28 mouse cellular contexts compared by ENCODE assay signal in genomic region chr4:133028875-133029274, GRCm38 (mm10). TPM values are rescaled to one million over a fixed set of nuclear protein-coding genes. Genes with fewer than 3 reads are reported as not detected.
DNase-seq lines count a peak whose midpoint lies in the region; ATAC-seq and TF ChIP-seq lines count a peak whose summit lies in the region.
"Had no signal": no experiment of that assay in that cellular context is flagged by ENCODE, and none has a peak within 500 bp of the region (broad histone marks: within the 10 kb centered on the region; RNA-seq: fewer than 3 reads in every experiment).

No protein-coding gene starts in this region.

- H3K4me2 ChIP-seq in hindbrain, embryonic 11.5 days (replicated peaks; ENCODE audit: low read depth, low read length): no peak overlapping the region
- H3K4me2 ChIP-seq: embryonic facial prominence, embryonic 13.5 days; embryonic facial prominence, embryonic 15.5 days; forebrain, embryonic 12.5 days had no signal

- 0 out of 2 replicates have a peak overlapping the region, but pooled peaks have one; percentile 3 for H3K27ac ChIP-seq in hindbrain, embryonic 10.5 days
- no peak overlapping the region for H3K27ac ChIP-seq in hindbrain, embryonic 11.5 days (ENCODE audit: low read depth, low read length)
- H3K27ac ChIP-seq in liver, adult 2 months (replicated peaks; ENCODE audit: insufficient read depth, low read depth, low read length): no peak overlapping the region
- H3K27ac ChIP-seq in brown adipose tissue, adult 24 weeks (replicated peaks; ENCODE audit: low read depth, low read length): peak overlapping the region; percentile 26; the same call in 1 of the 2 replicates
- H3K27ac ChIP-seq: embryonic facial prominence, embryonic 13.5 days; embryonic facial prominence, embryonic 15.5 days; forebrain, embryonic 10.5 days; forebrain, embryonic 12.5 days had no signal

- H3K79me2 ChIP-seq in liver, adult 2 months (ENCODE audit: control insufficient read depth, insufficient read depth, low read length): peaks cover 34% of the 10 kb centered on the region

- no peak for ATAC-seq in hindbrain, embryonic 11.5 days (ENCODE audit: low FRiP score)
- ATAC-seq: activated CD4-positive, CD25-positive, alpha-beta regulatory T cell, adult 4 months; CD4-positive, CD25-positive, alpha-beta regulatory T cell, adult 4 months; forebrain, embryonic 14.5 days; forebrain, embryonic 16.5 days; Patski had no signal

- no peak for TF ChIP-seq POLR2A in liver, adult 2 months (IDR thresholded peaks at IDR 0.05; ENCODE audit: extremely low read depth, insufficient read depth, low read length)

- no peaks in the 10 kb centered on the region for H3K9me3 ChIP-seq in hindbrain, embryonic 10.5 days
- H3K9me3 ChIP-seq in hindbrain, embryonic 11.5 days (ENCODE audit: control insufficient read depth, low read length): no peaks in the 10 kb centered on the region
- H3K9me3 ChIP-seq: embryonic facial prominence, embryonic 13.5 days; embryonic facial prominence, embryonic 15.5 days; forebrain, embryonic 10.5 days; forebrain, embryonic 12.5 days; G1E had no signal

- H3K4me1 ChIP-seq in hindbrain, embryonic 10.5 days (replicated peaks): peaks cover 69% of the 10 kb centered on the region
- peaks cover 18% of the 10 kb centered on the region for H3K4me1 ChIP-seq in hindbrain, embryonic 11.5 days (replicated peaks; ENCODE audit: control insufficient read depth, insufficient read depth, low read length)
- H3K4me1 ChIP-seq in liver, adult 2 months (ENCODE audit: control insufficient read depth, insufficient read depth, low read length): peaks cover 8% of the 10 kb centered on the region
- peaks cover 22% of the 10 kb centered on the region for H3K4me1 ChIP-seq in brown adipose tissue, adult 24 weeks (ENCODE audit: control insufficient read depth, insufficient read depth, insufficient read length, low read length)

- no peak overlapping the region for H3K9ac ChIP-seq in hindbrain, embryonic 11.5 days (ENCODE audit: low read depth, low read length)
- H3K9ac ChIP-seq in liver, adult 2 months (ENCODE audit: low read depth, low read length): no peak overlapping the region
- H3K9ac ChIP-seq: embryonic facial prominence, embryonic 13.5 days; embryonic facial prominence, embryonic 15.5 days; forebrain, embryonic 12.5 days had no signal

- TF ChIP-seq CTCF in liver, adult 2 months (IDR thresholded peaks at IDR 0.05; ENCODE audit: low read depth, low read length): no peak

- DNase-seq in adrenal gland, postnatal 14 days: peak; percentile 19
- no peak for DNase-seq in adrenal gland, adult 2 months
- DNase-seq in hindbrain, embryonic 10.5 days (ENCODE audit: low spot score): no peak
- no peak for DNase-seq in hindbrain, embryonic 11.5 days (ENCODE audit: low spot score)
- peak; percentile 79 for DNase-seq in liver, adult 2 months (ENCODE audit: extremely low read depth, low read depth, low spot score)
- DNase-seq in liver: no peak
- no peak for DNase-seq in lung, postnatal 10 days
- DNase-seq: adrenal gland, postnatal 10 days; B cell, adult 2 months; cerebellum, adult 11 months; cerebellum, adult 8-10 months; cerebellum, adult 9-11 months; cerebellum, postnatal 14 days; cerebellum, postnatal 36 days; embryo, embryonic 11 days had no signal

- H3K4me3 ChIP-seq in hindbrain, embryonic 10.5 days: no peak overlapping the region
- no peak overlapping the region for H3K4me3 ChIP-seq in hindbrain, embryonic 11.5 days (ENCODE audit: low read depth, low read length)
- H3K4me3 ChIP-seq in liver, adult 2 months (ENCODE audit: insufficient read depth, low read depth, low read length): no peak overlapping the region
- H3K4me3 ChIP-seq in brown adipose tissue, adult 24 weeks (ENCODE audit: insufficient read depth, low read depth, low read length): no peak overlapping the region
- H3K4me3 ChIP-seq: embryonic facial prominence, embryonic 13.5 days; embryonic facial prominence, embryonic 15.5 days; erythroblast, embryonic 14.5 days; forebrain, embryonic 10.5 days; forebrain, embryonic 12.5 days had no signal

- no peaks in the 10 kb centered on the region for H3K27me3 ChIP-seq in hindbrain, embryonic 10.5 days (ENCODE audit: insufficient read depth, poor library complexity, severe bottlenecking)
- no peaks in the 10 kb centered on the region for H3K27me3 ChIP-seq in hindbrain, embryonic 11.5 days (ENCODE audit: control insufficient read depth, insufficient read depth, low read length)
- H3K27me3 ChIP-seq in liver, adult 2 months (ENCODE audit: control insufficient read depth, insufficient read depth, low read length): no peaks in the 10 kb centered on the region
- H3K27me3 ChIP-seq: CH12.LX; embryonic facial prominence, embryonic 13.5 days; embryonic facial prominence, embryonic 15.5 days; forebrain, embryonic 12.5 days; Patski had no signal

- 78% methylated on average over 6 of the region's 6 CpGs for WGBS in hindbrain, embryonic 10.5 days
- WGBS in hindbrain, embryonic 11.5 days: 79% methylated on average over 6 of the region's 6 CpGs
- 36% methylated on average over 6 of the region's 6 CpGs for WGBS in liver, adult 2 months

- H3K36me3 ChIP-seq in hindbrain, embryonic 10.5 days: peaks cover 48% of the 10 kb centered on the region
- H3K36me3 ChIP-seq in hindbrain, embryonic 11.5 days (ENCODE audit: control insufficient read depth, insufficient read depth, low read length): no peaks in the 10 kb centered on the region
- H3K36me3 ChIP-seq in liver, adult 2 months (ENCODE audit: control insufficient read depth, insufficient read depth, low read length): no peaks in the 10 kb centered on the region
- H3K36me3 ChIP-seq: embryonic facial prominence, embryonic 15.5 days; forebrain, embryonic 12.5 days had no signal

RNA-seq across cellular contexts. Expression of gene Ahdc1, which starts 17.8 kb away (rescaled TPM):
- 65.0 and 71.9 TPM in 2 replicates for total RNA-seq in adrenal gland, postnatal 14 days (2021)
- 10 to 100 TPM; 64.3 to 88.3 TPM for total RNA-seq in adrenal gland, adult 2 months (2021)
- 78.1 and 88.7 TPM in 2 replicates for polyA plus RNA-seq in adrenal gland, adult 2 months (2012; rRNA removed)
- polyA plus RNA-seq in hindbrain, embryonic 10.5 days (2016; fragmentation: Nextera tagmentation; extraction: Ambion mirVana): 9.0 and 9.7 TPM in 2 replicates
- 6.8 and 9.0 TPM in 2 replicates for polyA plus RNA-seq in hindbrain, embryonic 11.5 days (2014; fragmentation: Nextera tagmentation; extraction: Ambion mirVana)
- 2.4 and 4.1 TPM in 2 replicates for total RNA-seq in liver, adult 2 months (2014; rRNA removed)
- polyA plus RNA-seq in liver, adult 2 months (2012; rRNA removed): 8.7 and 8.8 TPM in 2 replicates
- 16.4 and 26.1 TPM in 2 replicates for polyA plus RNA-seq in brown adipose tissue, adult 24 weeks (2012; ENCODE audit: insufficient read depth, insufficient read length, missing spikeins)

RNA-seq across cellular contexts. Expression of gene Fgr, which starts 55.0 kb away (rescaled TPM):
- total RNA-seq in adrenal gland, postnatal 14 days (2021): 0.78 and 1.8 TPM in 2 replicates
- total RNA-seq in adrenal gland, adult 2 months (2021): under 1 TPM; 0.29 to 0.93 TPM
- polyA plus RNA-seq in adrenal gland, adult 2 months (2012; rRNA removed): 0.29 and 0.56 TPM in 2 replicates
- polyA plus RNA-seq in hindbrain, embryonic 10.5 days (2016; fragmentation: Nextera tagmentation; extraction: Ambion mirVana): 0.14 TPM in 1 of 2 replicates, not detected in the other
- 0.08 and 0.34 TPM in 2 replicates for polyA plus RNA-seq in hindbrain, embryonic 11.5 days (2014; fragmentation: Nextera tagmentation; extraction: Ambion mirVana)
- 1.2 and 1.3 TPM in 2 replicates for total RNA-seq in liver, adult 2 months (2014; rRNA removed)
- polyA plus RNA-seq in liver, adult 2 months (2012; rRNA removed): 0.86 and 1.6 TPM in 2 replicates
- 0.55 TPM in 1 of 2 replicates, not detected in the other for polyA plus RNA-seq in brown adipose tissue, adult 24 weeks (2012; ENCODE audit: insufficient read depth, insufficient read length, missing spikeins)
- polyA plus RNA-seq: forebrain, embryonic 16.5 days; G1E; Patski had no signal

Comparison
In these comparisons a context has a peak if more than half of its experiments do, and no peak if none do; other contexts are left out.
1. DNase-seq: peak in adrenal gland, postnatal 14 days (single experiment) and liver, adult 2 months (single experiment); none in adrenal gland, adult 2 months (single experiment), hindbrain, embryonic 10.5 days (single experiment), hindbrain, embryonic 11.5 days (single experiment), liver (single experiment) and lung, postnatal 10 days (single experiment).
2. H3K27ac ChIP-seq: peak in hindbrain, embryonic 10.5 days (single experiment) and brown adipose tissue, adult 24 weeks (single experiment); none in hindbrain, embryonic 11.5 days (single experiment) and liver, adult 2 months (single experiment).